Mouse (Mus musculus): ENCODE results near the gene Olfr715b.
"Not testable (repeated sequence)": the region's sequence is repeated elsewhere in the genome, so short reads cannot be mapped to it uniquely, and the experiment has no call there.

Gene Olfr715b

DNA sequence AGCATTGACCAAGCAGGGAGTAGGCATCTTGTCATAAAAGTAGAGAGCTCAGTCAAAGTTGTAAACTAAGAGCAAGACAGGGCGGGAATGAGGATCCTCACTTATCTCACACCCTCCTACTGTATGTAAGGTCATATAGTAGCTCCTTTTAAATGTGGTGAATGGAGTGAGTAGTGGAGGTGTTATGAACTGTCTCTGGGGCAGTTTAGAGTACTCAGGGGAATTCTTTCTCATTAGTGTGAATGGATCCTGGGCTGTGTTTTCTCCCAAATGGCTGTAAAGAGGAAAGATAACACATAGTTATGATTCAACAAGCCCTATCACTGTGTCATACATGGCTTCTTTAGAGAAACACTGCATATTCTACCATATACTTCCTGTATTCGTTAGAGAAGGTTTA is at the start of gene Olfr715b:
Gene Olfr715b (minus strand): TSS at position 101 of the 400 bp plus-strand sequence.
- not testable (repeated sequence) for DNase-seq (ENCODE audit: low read depth, low spot score)

DNA sequence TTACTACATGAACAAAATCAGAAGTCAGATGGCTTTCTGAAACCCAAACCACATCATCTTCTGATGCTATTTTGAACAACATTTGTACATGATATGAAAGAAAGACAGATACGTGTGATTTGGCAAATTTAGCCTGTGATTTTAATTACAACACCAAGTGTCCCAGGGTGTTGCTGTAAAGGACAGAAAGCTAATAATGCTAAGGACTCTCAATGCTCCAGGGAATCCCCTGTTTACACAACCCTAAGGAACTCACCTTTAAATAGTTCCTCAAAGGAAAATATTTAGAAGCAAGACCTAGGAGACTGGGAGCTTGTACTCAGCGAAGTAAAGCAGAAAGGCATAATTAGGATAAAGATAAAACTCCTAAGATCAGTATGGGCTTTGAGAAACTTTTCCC is 27.9 kb upstream of the Olfr715b start, which contains the start of gene Olfr716:
Gene Olfr716 (plus strand): TSS at position 301 of the 400 bp plus-strand sequence.
- DNase-seq (ENCODE audit: low read depth, low spot score), result not testable (repeated sequence)

DNA sequence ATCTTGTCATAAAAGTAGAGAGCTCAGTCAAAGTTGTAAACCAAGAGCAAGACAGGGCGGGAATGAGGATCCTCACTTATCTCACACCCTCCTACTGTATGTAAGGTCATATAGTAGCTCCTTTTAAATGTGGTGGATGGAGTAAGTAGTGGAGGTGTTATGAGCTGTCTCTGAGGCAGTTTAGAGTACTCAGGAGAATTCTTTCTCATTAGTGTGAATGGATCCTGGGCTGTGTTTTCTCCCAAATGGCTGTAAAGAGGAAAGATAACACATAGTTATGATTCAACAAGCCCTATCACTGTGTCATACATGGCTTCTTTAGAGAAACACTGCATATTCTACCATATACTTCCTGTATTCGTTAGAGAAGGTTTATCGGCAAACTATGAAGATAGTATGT is 20.8 kb upstream of the Olfr715b start, which contains the start of gene Olfr715:
Gene Olfr715 (minus strand): TSS at position 101 of the 400 bp plus-strand sequence.
- DNase-seq (ENCODE audit: low read depth, low spot score), result not testable (repeated sequence)

DNA sequence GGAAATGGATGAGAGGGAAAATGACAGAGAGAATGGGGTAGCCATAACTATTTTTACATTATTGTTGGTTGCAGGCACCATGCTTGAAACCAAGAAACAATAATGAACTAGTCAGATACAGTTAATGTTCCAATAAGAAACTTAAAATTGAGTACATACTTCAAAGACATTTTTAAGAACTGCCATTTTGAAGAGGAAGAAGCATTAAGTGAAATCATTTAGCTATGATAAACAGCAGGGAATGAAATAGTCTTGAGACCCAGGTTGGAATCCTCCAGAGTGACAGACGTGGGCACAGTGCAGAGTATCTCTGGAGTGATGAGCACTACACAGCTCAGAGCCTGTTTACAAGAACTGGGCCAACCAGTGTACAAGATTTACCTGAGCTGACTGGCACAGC is 17.2 kb downstream of the Olfr715b start, which contains the start of gene Olfr17:
Gene Olfr17 (plus strand): TSS at position 301 of the 400 bp plus-strand sequence.
- peak; percentile 0 for DNase-seq (ENCODE audit: low read depth, low spot score)

DNA sequence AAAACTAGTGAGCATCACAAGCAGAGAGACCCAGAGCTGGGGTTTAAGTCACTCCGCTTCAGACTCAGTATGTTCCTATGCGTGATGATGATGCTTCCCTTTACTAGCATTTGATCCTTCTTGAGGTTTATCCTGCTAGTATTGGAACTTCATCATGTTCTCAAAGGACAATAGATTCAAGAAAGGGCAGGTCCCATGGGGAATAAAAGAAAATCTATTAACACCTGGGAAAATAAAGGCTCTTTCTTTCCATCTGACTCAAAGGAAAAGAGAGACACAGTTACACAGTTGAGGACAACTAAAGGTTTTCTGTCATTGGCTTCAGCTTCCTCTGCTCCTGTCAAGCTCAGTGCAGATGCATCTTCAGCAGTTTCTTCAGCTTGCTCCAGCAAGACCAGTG is 39.5 kb downstream of the Olfr715b start, which contains the start of gene Olfr714:
Gene Olfr714 (plus strand): TSS at position 301 of the 400 bp plus-strand sequence.
- no peak for DNase-seq (ENCODE audit: low read depth, low spot score)
